Mouse (Mus musculus): Measurements from ENCODE around the gene Arhgap29. TPM values are rescaled to one million over a fixed set of nuclear protein-coding genes. Genes with fewer than 3 reads are reported as not detected.

Gene Arhgap29
- 25.1 and 28.5 TPM in 2 replicates for total RNA-seq (2014; fragmentation: Nextera tagmentation)
- 5.1 and 5.6 TPM in 2 replicates for total RNA-seq (2017)
- polyA plus RNA-seq (2012): 0.67 and 1.2 TPM in 2 replicates

DNA sequence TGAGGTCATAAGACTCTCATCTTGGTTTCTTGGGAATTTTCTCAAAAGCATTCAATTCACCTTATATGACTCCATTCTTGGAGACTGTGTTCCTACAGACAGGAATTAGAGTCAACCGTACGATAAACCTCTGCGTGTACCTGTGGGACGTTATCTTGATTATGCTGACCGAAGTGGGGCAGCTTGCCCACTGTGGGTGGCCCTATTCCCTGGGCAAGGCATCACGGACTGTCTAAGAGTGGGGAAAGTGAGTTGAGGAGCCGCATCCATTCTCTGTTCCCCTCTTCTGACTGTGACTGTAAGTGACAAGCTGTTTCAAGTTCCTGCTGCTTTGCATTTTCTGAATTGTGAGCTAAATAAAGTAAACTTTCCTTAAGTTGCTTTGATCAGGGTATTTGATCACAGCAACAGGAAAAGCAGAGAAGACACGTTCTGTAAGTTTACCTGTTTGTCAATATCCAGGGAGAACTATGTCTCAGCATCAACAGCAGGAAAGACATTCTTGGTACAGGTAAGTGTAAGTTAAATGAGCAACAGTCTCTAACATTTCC lies at the start of gene Arhgap29:
Gene Arhgap29, plus strand, starts transcription at position 501 of the 551 bp plus-strand sequence.
- no peak for TF ChIP-seq CTCF (IDR thresholded peaks at IDR 0.05; ENCODE audit: low read depth, low read length)
- Histone ChIP-seq H3K4me1 (ENCODE audit: insufficient read depth, low read depth, low read length) (no peaks in the 10 kb centered on the region), H3K9me3 (replicated peaks) (peaks cover 9% of the 10 kb centered on the region), H3K4me3 (ENCODE audit: low read depth, low read length) (no peak within 1 kb of the TSS), H3K36me3 (replicated peaks) (no peaks in the 10 kb centered on the region), H3K27me3 (ENCODE audit: insufficient read depth, low read length) (peaks cover 4% of the 10 kb centered on the region; the same call in 1 of the 2 replicates)
- no peak for DNase-seq (ENCODE audit: low spot score)
- ATAC-seq (ENCODE audit: extremely low read depth, insufficient number of reproducible peaks, low FRiP score, poor library complexity, severe bottlenecking): no peak

DNA sequence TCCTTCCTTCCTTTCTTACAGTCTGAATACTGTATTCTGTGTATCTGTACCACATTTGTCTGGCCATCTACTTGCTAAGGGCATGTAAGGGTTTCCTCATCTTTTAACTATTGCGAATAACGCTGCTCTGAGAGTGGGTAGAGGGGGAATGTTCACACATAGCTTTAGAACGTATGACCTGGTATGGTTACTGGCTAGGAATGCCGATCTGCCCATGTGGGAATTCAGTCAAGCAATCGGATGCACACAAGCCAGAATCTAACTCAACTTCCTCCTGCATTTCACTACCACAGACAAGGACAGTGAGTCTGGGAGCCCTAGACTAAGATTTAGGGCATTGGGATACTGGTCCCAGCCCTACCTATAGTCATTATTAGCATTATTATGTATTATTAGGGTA lies 49.6 kb upstream of the Arhgap29 start:
- H3K4me1 ChIP-seq (ENCODE audit: insufficient read depth, low read depth, low read length): no peaks in the 10 kb centered on the region
- DNase-seq (ENCODE audit: low spot score) (no peak), ATAC-seq (ENCODE audit: extremely low read depth, insufficient number of reproducible peaks, low FRiP score, poor library complexity, severe bottlenecking) (no peak)
- no peak for TF ChIP-seq CTCF (IDR thresholded peaks at IDR 0.05; ENCODE audit: low read depth, low read length)
- no peak for TF ChIP-seq GATA2 (IDR thresholded peaks at IDR 0.05; ENCODE audit: borderline replicate concordance, low read depth, low read length)
- no peak for TF ChIP-seq GATA1 (IDR thresholded peaks at IDR 0.05; ENCODE audit: borderline replicate concordance, low read length)
- TF ChIP-seq POLR2AphosphoS5 (IDR thresholded peaks at IDR 0.05; ENCODE audit: insufficient replicate concordance, low read depth, low read length): no peak
- H3K27me3 ChIP-seq (ENCODE audit: insufficient read depth, low read length): peaks cover 6% of the 10 kb centered on the region; the same call in 1 of the 2 replicates
- H3K9me3 ChIP-seq (replicated peaks): no peaks in the 10 kb centered on the region
- H3K36me3 ChIP-seq (replicated peaks): no peaks in the 10 kb centered on the region
- H3K4me3 ChIP-seq (ENCODE audit: low read depth, low read length): no peak overlapping the region

DNA sequence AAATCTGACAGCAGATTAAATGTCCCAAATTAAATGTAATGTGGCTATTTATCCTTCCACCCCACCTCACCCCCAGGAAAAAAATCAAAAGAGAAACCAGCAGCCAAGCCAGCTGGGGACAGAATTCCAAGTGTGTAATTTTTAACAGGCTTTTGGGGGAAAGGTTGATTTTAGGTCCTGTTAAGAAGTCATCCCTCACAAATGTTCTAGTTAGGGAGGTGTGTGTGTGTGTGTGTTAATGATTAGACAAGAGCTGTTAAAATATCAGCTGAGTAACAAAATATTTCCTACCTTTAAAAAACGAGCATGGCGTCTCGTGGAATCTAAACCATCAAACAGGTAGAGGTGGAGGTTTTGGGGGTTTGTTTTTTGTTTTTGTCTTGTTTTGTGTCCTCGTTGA lies 49.1 kb upstream of the Arhgap29 start:
- no peak for DNase-seq (ENCODE audit: low spot score)
- ATAC-seq (ENCODE audit: extremely low read depth, insufficient number of reproducible peaks, low FRiP score, poor library complexity, severe bottlenecking): no peak
- Histone ChIP-seq H3K4me3 (ENCODE audit: low read depth, low read length) (no peak overlapping the region), H3K4me1 (ENCODE audit: insufficient read depth, low read depth, low read length) (no peaks in the 10 kb centered on the region), H3K36me3 (replicated peaks) (no peaks in the 10 kb centered on the region), H3K9me3 (replicated peaks) (no peaks in the 10 kb centered on the region), H3K27me3 (ENCODE audit: insufficient read depth, low read length) (peaks cover 6% of the 10 kb centered on the region; the same call in 1 of the 2 replicates)
- TF ChIP-seq GATA2 (IDR thresholded peaks at IDR 0.05; ENCODE audit: borderline replicate concordance, low read depth, low read length) (no peak), POLR2AphosphoS5 (IDR thresholded peaks at IDR 0.05; ENCODE audit: insufficient replicate concordance, low read depth, low read length) (no peak), CTCF (IDR thresholded peaks at IDR 0.05; ENCODE audit: low read depth, low read length) (no peak), GATA1 (IDR thresholded peaks at IDR 0.05; ENCODE audit: borderline replicate concordance, low read length) (no peak)

DNA sequence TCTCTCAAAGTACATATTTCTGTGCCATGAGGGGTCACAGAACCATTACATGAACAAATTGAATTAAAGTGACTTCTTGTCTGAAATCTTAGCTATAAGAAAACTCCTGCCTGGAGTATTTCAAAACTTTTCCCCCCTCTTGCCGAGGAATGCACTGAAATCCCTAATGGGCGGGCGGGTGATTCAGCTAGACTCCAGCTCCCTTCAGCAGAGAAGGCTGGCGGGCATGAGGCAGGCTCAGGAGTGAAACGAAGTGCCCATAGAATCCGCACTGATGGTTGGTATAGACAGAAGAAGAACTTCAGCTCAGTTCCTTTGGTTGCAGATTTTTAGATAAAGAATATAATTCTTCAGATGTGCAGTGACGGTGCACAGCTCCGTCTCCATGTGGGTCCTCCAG lies 48.6 kb upstream of the Arhgap29 start:
- ATAC-seq (ENCODE audit: extremely low read depth, insufficient number of reproducible peaks, low FRiP score, poor library complexity, severe bottlenecking) (no peak), DNase-seq (ENCODE audit: low spot score) (no peak)
- Histone ChIP-seq H3K4me3 (ENCODE audit: low read depth, low read length) (no peak overlapping the region), H3K27me3 (ENCODE audit: insufficient read depth, low read length) (peaks cover 6% of the 10 kb centered on the region; the same call in 1 of the 2 replicates), H3K4me1 (ENCODE audit: insufficient read depth, low read depth, low read length) (no peaks in the 10 kb centered on the region), H3K36me3 (replicated peaks) (no peaks in the 10 kb centered on the region), H3K9me3 (replicated peaks) (no peaks in the 10 kb centered on the region)
- TF ChIP-seq CTCF (IDR thresholded peaks at IDR 0.05; ENCODE audit: low read depth, low read length): no peak
- TF ChIP-seq GATA2 (IDR thresholded peaks at IDR 0.05; ENCODE audit: borderline replicate concordance, low read depth, low read length): no peak
- TF ChIP-seq GATA1 (IDR thresholded peaks at IDR 0.05; ENCODE audit: borderline replicate concordance, low read length): no peak
- TF ChIP-seq POLR2AphosphoS5 (IDR thresholded peaks at IDR 0.05; ENCODE audit: insufficient replicate concordance, low read depth, low read length): no peak
- TF ChIP-seq TAL1 (conservative IDR thresholded peaks at IDR 0.05; ENCODE audit: low read depth, low read length): no peak

DNA sequence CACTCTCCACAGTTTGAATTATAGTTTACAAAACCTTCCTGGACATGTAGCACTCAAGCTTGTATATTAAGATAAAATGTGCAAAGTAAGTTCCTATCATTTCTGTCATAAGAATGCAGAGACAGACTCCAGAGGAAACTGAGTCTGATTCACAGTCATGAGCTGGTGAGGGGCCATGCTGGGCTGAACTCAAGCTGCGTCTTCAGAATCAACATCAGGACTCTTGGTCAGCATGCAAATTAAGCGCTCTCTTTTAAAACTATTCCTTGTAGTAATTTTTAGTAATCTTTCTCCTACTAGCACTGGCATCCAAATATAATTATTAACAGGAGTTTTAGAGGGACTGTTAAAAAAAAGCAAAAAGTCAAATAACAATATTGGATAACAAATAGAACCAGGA lies 47.9 kb upstream of the Arhgap29 start:
- DNase-seq (ENCODE audit: low spot score) (no peak), ATAC-seq (ENCODE audit: extremely low read depth, insufficient number of reproducible peaks, low FRiP score, poor library complexity, severe bottlenecking) (no peak)
- TF ChIP-seq CTCF (IDR thresholded peaks at IDR 0.05; ENCODE audit: low read depth, low read length): no peak
- Histone ChIP-seq H3K4me1 (ENCODE audit: insufficient read depth, low read depth, low read length) (no peaks in the 10 kb centered on the region), H3K4me3 (ENCODE audit: low read depth, low read length) (no peak overlapping the region), H3K9me3 (replicated peaks) (no peaks in the 10 kb centered on the region), H3K27me3 (ENCODE audit: insufficient read depth, low read length) (peaks cover 6% of the 10 kb centered on the region; the same call in 1 of the 2 replicates), H3K36me3 (replicated peaks) (no peaks in the 10 kb centered on the region)

DNA sequence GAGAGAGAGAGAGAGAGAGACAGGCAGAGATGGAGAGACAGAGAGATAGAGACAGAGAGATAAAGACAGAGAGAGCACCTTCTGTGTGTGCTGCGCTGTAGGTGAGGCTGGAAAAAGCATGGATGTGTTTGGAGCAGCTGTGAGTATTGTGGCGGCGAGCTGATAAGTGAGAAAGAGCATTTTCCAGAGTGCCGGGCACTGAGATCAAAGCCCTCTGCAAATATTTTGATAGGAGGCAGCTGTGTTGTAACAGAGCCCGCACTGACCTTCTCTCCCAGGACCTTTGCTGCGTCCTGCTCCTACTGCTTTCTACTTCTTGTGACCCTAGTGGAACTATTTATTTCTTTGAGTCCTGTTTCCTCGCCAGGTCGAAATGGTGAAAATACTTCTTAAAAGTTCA lies 45.7 kb upstream of the Arhgap29 start:
- H3K9me3 ChIP-seq (replicated peaks): no peaks in the 10 kb centered on the region
- ATAC-seq (ENCODE audit: extremely low read depth, insufficient number of reproducible peaks, low FRiP score, poor library complexity, severe bottlenecking): no peak

DNA sequence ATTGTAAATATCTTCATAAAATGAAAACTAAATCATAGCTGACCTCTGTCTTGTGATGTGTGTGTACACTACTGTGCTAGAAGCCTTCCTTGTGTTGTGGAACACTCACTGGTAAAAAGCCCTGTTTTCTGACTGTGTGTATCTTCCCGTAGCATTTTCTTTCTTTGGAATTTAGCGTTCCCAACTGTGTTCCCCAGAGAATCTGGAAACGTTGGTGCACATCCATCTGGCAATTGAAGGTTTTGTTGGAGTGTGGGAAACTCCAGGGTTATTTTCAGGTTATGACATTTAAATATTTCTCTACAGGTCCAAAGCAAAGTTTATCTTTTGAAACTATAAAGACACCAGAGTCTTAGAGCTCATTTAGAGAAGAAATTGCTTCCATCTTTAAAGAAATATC lies 43.2 kb upstream of the Arhgap29 start:
- DNase-seq (ENCODE audit: low spot score) (no peak), ATAC-seq (ENCODE audit: extremely low read depth, insufficient number of reproducible peaks, low FRiP score, poor library complexity, severe bottlenecking) (no peak)
- no peaks in the 10 kb centered on the region for H3K27me3 ChIP-seq (ENCODE audit: insufficient read depth, low read length)

More for the DNA sequence above, 45.7 kb upstream of the Arhgap29 start:
- H3K4me1 ChIP-seq (ENCODE audit: insufficient read depth, low read depth, low read length): no peaks in the 10 kb centered on the region
- TF ChIP-seq TAL1 (conservative IDR thresholded peaks at IDR 0.05; ENCODE audit: low read depth, low read length): no peak
- no peak for TF ChIP-seq GATA2 (IDR thresholded peaks at IDR 0.05; ENCODE audit: borderline replicate concordance, low read depth, low read length)
- no peak for TF ChIP-seq CTCF (IDR thresholded peaks at IDR 0.05; ENCODE audit: low read depth, low read length)
- TF ChIP-seq POLR2AphosphoS5 (IDR thresholded peaks at IDR 0.05; ENCODE audit: insufficient replicate concordance, low read depth, low read length): no peak
- TF ChIP-seq GATA1 (IDR thresholded peaks at IDR 0.05; ENCODE audit: borderline replicate concordance, low read length): no peak
- no peak overlapping the region for H3K4me3 ChIP-seq (ENCODE audit: low read depth, low read length)
- H3K36me3 ChIP-seq (replicated peaks): no peaks in the 10 kb centered on the region
- no peak for DNase-seq (ENCODE audit: low spot score)
- H3K27me3 ChIP-seq (ENCODE audit: insufficient read depth, low read length): peaks cover 4% of the 10 kb centered on the region; the same call in 1 of the 2 replicates

More for the DNA sequence above, 43.2 kb upstream of the Arhgap29 start:
- Histone ChIP-seq H3K4me3 (ENCODE audit: low read depth, low read length) (no peak overlapping the region), H3K4me1 (ENCODE audit: insufficient read depth, low read depth, low read length) (no peaks in the 10 kb centered on the region), H3K9me3 (replicated peaks) (no peaks in the 10 kb centered on the region), H3K36me3 (replicated peaks) (no peaks in the 10 kb centered on the region)
- TF ChIP-seq GATA1 (IDR thresholded peaks at IDR 0.05; ENCODE audit: borderline replicate concordance, low read length) (no peak), TAL1 (conservative IDR thresholded peaks at IDR 0.05; ENCODE audit: low read depth, low read length) (no peak), CTCF (IDR thresholded peaks at IDR 0.05; ENCODE audit: low read depth, low read length) (no peak), GATA2 (IDR thresholded peaks at IDR 0.05; ENCODE audit: borderline replicate concordance, low read depth, low read length) (no peak), POLR2AphosphoS5 (IDR thresholded peaks at IDR 0.05; ENCODE audit: insufficient replicate concordance, low read depth, low read length) (no peak)

All from G1E (cell line).